Mouse (Mus musculus) urinary bladder, postnatal 25 days (tissue): ENCODE measurements at regions not wholly inside any gene's neighbourhood (a gene's known extent, or its start where the extent isn't known, plus 50 kb on each side); places are given as distances from the start of the nearest gene placed in this dataset.

Experiments
- DNase-seq: peaks from one replicate; pipeline ENCODE4 v3.0.0; 2022; ENCODE audit warnings: low spot score

DNA sequence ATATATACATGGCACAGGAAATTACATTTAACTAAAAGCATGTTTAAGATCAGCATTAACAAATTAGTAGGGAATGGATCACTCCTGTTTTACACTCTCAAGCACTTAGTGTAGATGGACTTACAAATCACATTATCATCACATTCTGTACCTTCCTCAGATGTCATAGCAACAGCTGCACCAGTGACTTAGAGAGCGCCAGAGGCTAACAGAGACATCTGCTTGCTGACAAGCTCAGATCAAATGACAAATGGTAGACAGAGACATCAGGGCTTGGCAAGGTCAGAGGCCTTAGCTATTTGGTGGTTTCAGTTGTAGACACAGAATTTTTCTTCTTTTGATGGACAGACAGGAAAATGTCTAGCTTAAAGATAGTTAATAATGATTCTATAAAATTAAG lies 897.5 kb upstream of the Slc10a2 start:
- DNase-seq, result no peak

DNA sequence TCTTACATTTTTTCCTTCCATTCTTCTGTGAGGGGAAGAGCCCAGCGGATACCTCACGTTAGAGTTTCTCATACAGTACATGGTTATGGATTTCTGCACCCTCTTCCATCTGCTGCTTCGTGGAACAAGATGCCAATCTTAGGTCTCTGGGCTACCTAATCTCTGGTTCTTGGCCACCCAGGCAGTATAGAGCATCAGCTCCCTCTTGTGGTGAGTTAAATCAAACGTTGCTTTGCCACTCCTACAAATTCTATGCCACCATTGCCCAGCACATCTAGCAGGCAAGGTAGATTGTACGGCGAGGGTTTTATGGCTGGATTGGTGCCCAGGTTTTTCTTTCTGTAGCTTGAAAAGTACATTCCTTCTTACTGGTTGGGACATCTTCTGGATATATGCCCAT lies 889.7 kb upstream of the Slc10a2 start:
- DNase-seq, result no peak

DNA sequence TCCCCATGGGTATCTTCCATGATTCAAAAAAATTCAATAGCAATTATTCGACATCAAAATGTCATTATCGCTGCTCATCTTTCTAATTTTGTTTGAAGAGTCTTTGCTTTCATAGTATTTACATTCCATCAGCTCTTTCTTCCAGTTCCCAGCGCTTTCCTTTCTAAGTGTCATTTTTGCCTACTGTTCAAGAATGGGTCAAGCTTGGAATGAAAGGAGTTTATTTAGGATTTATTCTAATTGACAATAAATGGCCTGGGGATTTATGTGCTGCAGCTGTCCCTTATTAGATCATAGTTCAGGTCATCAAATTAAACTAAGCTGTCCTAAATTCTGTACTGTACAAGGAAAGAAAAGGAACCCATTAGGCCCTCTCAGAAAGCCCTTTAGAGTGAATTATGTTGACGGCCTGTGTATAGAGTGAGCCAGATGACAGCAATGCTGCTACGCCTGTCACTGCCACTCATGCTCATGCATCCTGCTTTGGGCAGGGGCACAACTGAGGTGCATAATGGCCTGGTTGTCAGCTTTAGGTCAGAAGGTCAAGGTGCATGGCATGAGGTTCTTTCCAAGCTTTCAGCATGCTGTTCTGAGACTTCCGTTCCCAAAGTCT lies 860.4 kb upstream of the Slc10a2 start:
- no peak for DNase-seq

DNA sequence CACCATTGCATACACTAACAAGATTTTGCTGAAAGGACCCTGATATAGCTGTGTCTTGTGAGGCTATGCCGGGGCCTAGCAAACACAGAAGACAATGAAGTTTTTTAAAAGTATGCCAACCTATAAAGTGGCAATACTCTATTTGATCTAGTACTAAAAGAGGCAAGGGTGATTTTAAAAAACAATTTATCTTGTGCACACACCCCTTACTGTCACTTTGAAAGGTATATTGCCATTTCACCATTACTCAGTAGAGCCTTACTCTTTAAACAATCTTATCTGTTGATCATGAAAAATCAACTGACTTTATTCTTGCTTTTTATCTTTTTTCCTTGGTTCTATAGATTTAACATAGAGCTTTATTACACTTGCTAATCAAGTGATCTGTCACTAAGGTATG lies 859.1 kb upstream of the Slc10a2 start:
- DNase-seq, result no peak

DNA sequence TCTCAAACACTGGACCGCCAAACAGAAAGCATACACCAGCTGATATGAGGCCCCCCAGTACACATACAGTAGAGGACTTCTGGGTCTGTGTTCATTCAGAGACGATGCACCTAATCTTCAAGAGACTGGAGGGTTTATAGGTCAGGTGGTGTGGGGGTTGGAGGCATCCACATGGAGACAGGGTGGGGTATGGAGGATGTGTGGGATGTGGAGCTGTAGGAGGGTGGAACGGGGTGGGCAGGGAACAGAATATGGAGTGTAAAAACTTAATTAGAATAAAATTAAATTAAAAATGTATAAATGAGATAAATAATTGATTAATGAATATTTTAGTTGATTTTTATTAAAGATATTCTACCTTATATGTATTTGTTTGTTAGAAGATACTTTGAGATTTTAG lies 832.9 kb upstream of the Slc10a2 start:
- no peak for DNase-seq

DNA sequence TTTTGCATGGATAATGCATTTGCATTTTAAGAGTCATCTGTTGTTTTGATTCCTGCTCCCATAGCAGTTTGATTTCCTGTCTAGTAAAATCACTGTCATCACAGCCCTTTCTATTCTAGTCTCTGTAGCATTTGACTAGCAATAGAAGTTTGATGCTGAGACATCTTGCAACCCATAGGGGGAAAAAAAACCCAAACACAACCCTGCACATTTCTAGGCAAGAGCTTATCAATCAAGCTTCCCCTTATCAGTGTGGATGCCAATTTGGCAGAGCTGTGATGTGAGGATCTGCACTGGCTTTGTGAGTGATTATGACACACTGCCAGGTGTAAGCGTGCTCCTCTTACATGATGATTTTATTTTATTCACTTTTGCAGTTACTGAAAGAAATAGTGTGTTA lies 813.0 kb upstream of the Slc10a2 start:
- no peak for DNase-seq
